In the genomic region with DNA sequence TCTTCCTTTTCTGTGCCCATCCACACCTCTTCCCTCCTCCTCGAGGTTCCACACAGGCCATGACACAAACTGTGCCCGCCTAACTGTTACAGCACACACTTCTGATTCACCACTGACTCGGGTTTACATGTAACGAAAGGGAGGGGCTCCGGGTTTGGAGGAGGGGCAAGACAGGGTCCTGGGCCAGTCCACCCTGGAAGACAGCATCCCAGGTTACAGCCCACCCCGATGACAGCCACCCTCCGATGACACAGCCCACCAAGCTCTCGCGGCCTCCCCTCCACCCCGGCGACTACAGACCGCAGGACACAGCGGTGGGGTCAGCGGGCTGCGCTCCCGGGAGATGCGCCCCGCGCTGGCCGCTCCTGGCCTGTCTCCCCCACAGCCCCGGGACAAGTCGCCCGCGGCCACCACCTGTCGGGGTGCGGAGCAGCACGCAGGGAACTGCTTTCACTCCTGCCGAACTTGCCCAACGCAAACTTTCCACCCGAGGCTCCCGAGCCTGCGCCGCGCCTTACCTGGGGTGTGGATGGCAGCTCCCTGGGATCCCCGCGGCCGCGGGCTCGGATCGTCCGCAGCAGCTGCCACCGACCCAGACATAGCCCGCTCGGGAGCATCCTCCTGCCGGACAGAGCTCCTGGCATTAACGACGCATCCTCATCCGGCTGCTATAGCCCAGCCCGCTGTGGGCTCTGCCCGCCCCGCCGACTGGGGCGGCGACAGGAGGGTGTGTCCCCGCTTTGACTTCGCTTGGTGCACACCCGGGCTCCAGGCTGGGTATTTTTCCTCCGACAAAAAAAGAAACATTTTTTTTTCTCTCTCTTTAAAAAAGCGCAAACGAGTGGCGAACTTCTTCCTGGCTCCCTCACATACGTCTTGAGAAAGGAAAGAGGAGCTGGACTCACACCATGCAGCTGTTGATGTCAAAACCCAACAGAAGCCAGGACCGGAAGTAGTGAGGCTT, we compare ENCODE assay signal across 8 mouse cellular contexts. TPM values are rescaled to one million over a fixed set of nuclear protein-coding genes. Genes with fewer than 3 reads are reported as not detected.
DNase-seq lines count a peak whose midpoint lies in the region; ATAC-seq and TF ChIP-seq lines count a peak whose summit lies in the region.

TSS of gene Mcub (minus strand) at position 775 of the 964 bp plus-strand sequence.

- no peak for TF ChIP-seq CTCF in ES-Bruce4 (IDR thresholded peaks at IDR 0.05; ENCODE audit: low read depth, low read length)
- TF ChIP-seq CTCF in forebrain, postnatal 0 days (IDR thresholded peaks at IDR 0.05; ENCODE audit: low read depth) = no peak

- TF ChIP-seq EP300 in ES-Bruce4 (IDR thresholded peaks at IDR 0.05; ENCODE audit: insufficient read depth, low read depth, low read length) = no peak

- H3K36me3 ChIP-seq in ES-Bruce4 (ENCODE audit: control insufficient read depth, insufficient read depth, low read length, poor library complexity, severe bottlenecking) = no peaks in the 10 kb centered on the region
- H3K36me3 ChIP-seq in forebrain, postnatal 0 days (ENCODE audit: insufficient read depth) = no peaks in the 10 kb centered on the region
- no peaks in the 10 kb centered on the region for H3K36me3 ChIP-seq in hindbrain, embryonic 14.5 days (replicated peaks; ENCODE audit: control insufficient read depth, insufficient read depth)
- no peaks in the 10 kb centered on the region for H3K36me3 ChIP-seq in liver, embryonic 11.5 days (ENCODE audit: control insufficient read depth, insufficient read depth, low read length)

- H3K9me3 ChIP-seq in ES-Bruce4 (replicated peaks; ENCODE audit: control insufficient read depth, insufficient read depth, low read length, poor library complexity, severe bottlenecking) = no peaks in the 10 kb centered on the region
- H3K9me3 ChIP-seq in forebrain, postnatal 0 days (ENCODE audit: low read length) = no peaks in the 10 kb centered on the region
- H3K9me3 ChIP-seq in hindbrain, embryonic 14.5 days (ENCODE audit: control insufficient read depth, low read length) = no peaks in the 10 kb centered on the region
- no peaks in the 10 kb centered on the region for H3K9me3 ChIP-seq in liver, embryonic 11.5 days (ENCODE audit: control insufficient read depth, low read length)

- no peaks in the 10 kb centered on the region for H3K4me1 ChIP-seq in ES-Bruce4 (ENCODE audit: control insufficient read depth, insufficient read depth, low read length)
- H3K4me1 ChIP-seq in forebrain, postnatal 0 days (ENCODE audit: insufficient read depth) = peaks cover 7% of the 10 kb centered on the region; the same call in 1 of the 2 replicates
- H3K4me1 ChIP-seq in hindbrain, embryonic 14.5 days (replicated peaks; ENCODE audit: control insufficient read depth, insufficient read depth, low read length) = peaks cover 10% of the 10 kb centered on the region
- H3K4me1 ChIP-seq in liver, embryonic 11.5 days (replicated peaks; ENCODE audit: control insufficient read depth, insufficient read depth, low read length) = peaks cover 10% of the 10 kb centered on the region

- H3K27ac ChIP-seq in ES-Bruce4 (ENCODE audit: insufficient read depth, low read length) = no peak within 1 kb of the TSS
- no peak within 1 kb of the TSS for H3K27ac ChIP-seq in forebrain, postnatal 0 days (ENCODE audit: low read depth, low read length)
- 0 out of 2 replicates have a peak within 1 kb of the TSS, but pooled peaks have one; percentile 32 for H3K27ac ChIP-seq in hindbrain, embryonic 14.5 days
- no peak within 1 kb of the TSS for H3K27ac ChIP-seq in liver, embryonic 11.5 days (ENCODE audit: low read depth, low read length)

- no peak for DNase-seq in adrenal gland, postnatal 4 days (ENCODE audit: low spot score in 2 of 2)
- peak; percentile 48 for DNase-seq in forebrain, postnatal 0 days
- DNase-seq in hindbrain, embryonic 14.5 days (ENCODE audit: low spot score) = no peak
- peak; percentile 67 for DNase-seq in liver, embryonic 11.5 days (ENCODE audit: low spot score)
- peak; percentile 47 to 54 for DNase-seq in monocyte, adult 2 months (ENCODE audit: low read depth in 1 of 2, low spot score in 2 of 2)
- peak; percentile 48 for DNase-seq in testis, postnatal 10 days (ENCODE audit: low spot score)
- DNase-seq in frontal cortex, postnatal 25 days (ENCODE audit: low spot score in 2 of 2) = no peak

- H3K4me3 ChIP-seq in ES-Bruce4 (ENCODE audit: low read depth, low read length) = peak within 1 kb of the TSS; percentile 46
- H3K4me3 ChIP-seq in forebrain, postnatal 0 days (ENCODE audit: low read depth, low read length) = peak within 1 kb of the TSS; percentile 55
- H3K4me3 ChIP-seq in hindbrain, embryonic 14.5 days (replicated peaks; ENCODE audit: low read length) = peak within 1 kb of the TSS; percentile 56
- peak within 1 kb of the TSS; percentile 58 for H3K4me3 ChIP-seq in liver, embryonic 11.5 days (ENCODE audit: low read depth, low read length)

- H3K4me2 ChIP-seq in forebrain, postnatal 0 days (ENCODE audit: low read depth) = peak within 1 kb of the TSS; percentile 100
- peak within 1 kb of the TSS; percentile 95 for H3K4me2 ChIP-seq in hindbrain, embryonic 14.5 days (replicated peaks)
- H3K4me2 ChIP-seq in liver, embryonic 11.5 days = peak within 1 kb of the TSS; percentile 94

- H3K27me3 ChIP-seq in ES-Bruce4 (ENCODE audit: control insufficient read depth, insufficient read depth, low read length, poor library complexity, severe bottlenecking) = no peaks in the 10 kb centered on the region
- no peaks in the 10 kb centered on the region for H3K27me3 ChIP-seq in forebrain, postnatal 0 days (ENCODE audit: insufficient read depth, low read length)
- H3K27me3 ChIP-seq in hindbrain, embryonic 14.5 days (ENCODE audit: control insufficient read depth, insufficient read depth, low read length) = peaks cover 23% of the 10 kb centered on the region
- peaks cover 29% of the 10 kb centered on the region for H3K27me3 ChIP-seq in liver, embryonic 11.5 days (replicated peaks; ENCODE audit: control insufficient read depth, insufficient read depth, low read length)

- peak; percentile 61 for ATAC-seq in forebrain, postnatal 0 days
- peak; percentile 69 for ATAC-seq in hindbrain, embryonic 14.5 days (ENCODE audit: low FRiP score)
- ATAC-seq in liver, embryonic 11.5 days (replicated peaks; ENCODE audit: low FRiP score) = peak; percentile 82

- 2% methylated on average over 59 of the region's 63 CpGs for WGBS in forebrain, postnatal 0 days
- 1% methylated on average over 62 of the region's 63 CpGs for WGBS in hindbrain, embryonic 14.5 days
- WGBS in liver, embryonic 11.5 days = 1% methylated on average over 62 of the region's 63 CpGs

- no peak for TF ChIP-seq POLR2A in ES-Bruce4 (IDR thresholded peaks at IDR 0.05; ENCODE audit: insufficient read depth, low read length)

- H3K9ac ChIP-seq in ES-Bruce4 (ENCODE audit: low read depth, poor library complexity, severe bottlenecking) = 0 out of 2 replicates have a peak within 1 kb of the TSS, but pooled peaks have one; percentile 9
- H3K9ac ChIP-seq in forebrain, postnatal 0 days = peak within 1 kb of the TSS; percentile 45
- peak within 1 kb of the TSS; percentile 63 for H3K9ac ChIP-seq in hindbrain, embryonic 14.5 days
- H3K9ac ChIP-seq in liver, embryonic 11.5 days (ENCODE audit: low read depth, low read length) = peak within 1 kb of the TSS; percentile 52; the same call in 1 of the 2 replicates

RNA-seq across cellular contexts. Expression of gene Mcub, which starts in this region (rescaled TPM):
- 1.3 and 1.4 TPM in 2 replicates for polyA plus RNA-seq in ES-Bruce4 (2011; ENCODE audit: insufficient read depth, insufficient read length, low read depth, missing spikeins)
- 10 to 100 TPM; 13.7 to 14.8 TPM for total RNA-seq in adrenal gland, postnatal 4 days (2021)
- total RNA-seq in forebrain, postnatal 0 days (2014; rRNA removed) = 6.9 and 8.5 TPM in 2 replicates
- polyA plus RNA-seq in forebrain, postnatal 0 days (2015; fragmentation: Nextera tagmentation; extraction: Ambion mirVana) = 10.3 and 10.9 TPM in 2 replicates
- polyA plus RNA-seq in hindbrain, embryonic 14.5 days (2014; fragmentation: Nextera tagmentation; extraction: Ambion mirVana) = 5.2 and 5.4 TPM in 2 replicates
- 3.5 and 4.3 TPM in 2 replicates for polyA plus RNA-seq in liver, embryonic 11.5 days (2014; fragmentation: Nextera tagmentation; extraction: Ambion mirVana)

Comparison
In these comparisons a context has a peak if more than half of its experiments do, and no peak if none do; other contexts are left out.
1. H3K9ac ChIP-seq: peak in every context shown above with its lines; median percentile 63 in hindbrain, embryonic 14.5 days; 52 in liver, embryonic 11.5 days; 45 in forebrain, postnatal 0 days; 9 in ES-Bruce4.
2. DNase-seq: peak in forebrain, postnatal 0 days (single experiment), liver, embryonic 11.5 days (single experiment), monocyte, adult 2 months (2 of 2) and testis, postnatal 10 days (single experiment); none in adrenal gland, postnatal 4 days (0 of 2), hindbrain, embryonic 14.5 days (single experiment) and frontal cortex, postnatal 25 days (0 of 2).
3. Peak in every context shown above with its lines, with median percentiles within 50 percentile points of each other: H3K4me3 ChIP-seq, ATAC-seq and H3K4me2 ChIP-seq.